Comparison of ENCODE assay signal across 18 mouse cellular contexts in the genomic region with DNA sequence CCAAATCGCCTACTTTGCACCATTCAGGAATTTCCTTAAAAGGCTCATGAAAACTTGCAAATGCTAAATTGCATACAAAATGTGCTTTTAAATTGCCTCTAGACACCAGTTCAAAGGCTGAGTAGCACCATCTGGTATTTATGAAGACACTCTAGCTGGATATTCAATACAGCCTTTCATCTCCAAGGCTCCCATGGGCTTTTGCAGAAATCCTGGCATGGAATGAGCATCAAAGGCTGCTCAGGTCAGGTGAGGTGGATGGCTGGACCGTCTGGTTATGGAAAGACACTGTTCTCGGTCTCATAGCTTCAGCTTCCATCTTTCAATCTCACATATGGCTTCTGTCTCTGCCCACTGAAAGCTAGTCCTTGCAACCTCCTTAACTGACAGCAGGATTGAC.
"Had no signal": no experiment of that assay in that cellular context is flagged by ENCODE, and none has a peak within 500 bp of the region (broad histone marks: within the 10 kb centered on the region; RNA-seq: fewer than 3 reads in every experiment).

No protein-coding gene starts in this region.

- H3K9ac ChIP-seq: limb, embryonic 13.5 days; liver, embryonic 14.5 days; lung, embryonic 14.5 days; midbrain, embryonic 12.5 days; neural tube, embryonic 13.5 days had no signal

- H3K36me3 ChIP-seq: limb, embryonic 13.5 days; midbrain, embryonic 12.5 days; neural tube, embryonic 13.5 days had no signal

- DNase-seq: kidney, postnatal 36 days; layer of hippocampus, adult 9-11 months; layer of hippocampus, postnatal 36 days; lung, embryonic 14.5 days; lung, postnatal 10 days; retina, postnatal 1 day; right cerebral cortex, postnatal 4 days; spleen, adult 18-20 months; thymus, adult 18-20 months; thymus, postnatal 14 days had no signal

- H3K4me3 ChIP-seq: limb, embryonic 13.5 days; megakaryocyte, embryonic 14.5 days; midbrain, embryonic 12.5 days; neural tube, embryonic 13.5 days had no signal

- H3K27me3 ChIP-seq: limb, embryonic 13.5 days; megakaryocyte, embryonic 14.5 days; midbrain, embryonic 12.5 days; neural tube, embryonic 13.5 days had no signal

- H3K4me2 ChIP-seq: limb, embryonic 13.5 days; lung, embryonic 14.5 days; midbrain, embryonic 12.5 days; neural tube, embryonic 13.5 days had no signal

- H3K4me1 ChIP-seq: limb, embryonic 13.5 days; megakaryocyte, embryonic 14.5 days; midbrain, embryonic 12.5 days had no signal

- H3K27ac ChIP-seq: kidney, postnatal 0 days; limb, embryonic 13.5 days; liver, embryonic 14.5 days; macrophage; midbrain, embryonic 12.5 days; neural tube, embryonic 13.5 days had no signal

- H3K9me3 ChIP-seq: limb, embryonic 13.5 days; midbrain, embryonic 12.5 days; neural tube, embryonic 13.5 days had no signal

- ATAC-seq: midbrain, embryonic 16.5 days had no signal
